Mouse (Mus musculus): ENCODE results near the gene Bcl2l11.

- TF ChIP-seq CTCF (IDR thresholded peaks at IDR 0.05; ENCODE audit: borderline replicate concordance, extremely low read depth, insufficient read depth, insufficient read length) = no peak
- TF ChIP-seq POLR2A (IDR thresholded peaks at IDR 0.05; ENCODE audit: borderline replicate concordance, extremely low read depth, insufficient read depth, insufficient read length, poor library complexity, severe bottlenecking) = no peak
These were observed 29.8 kb upstream of the Bcl2l11 start for GRCm38 (mm10) chr2:128096070-128096469.

Data from brain, embryonic 14.5 days (tissue).